Mouse (Mus musculus) left cerebral cortex, postnatal 14 days (tissue): ENCODE data around the gene Zcrb1. TPM values are rescaled to one million over a fixed set of nuclear protein-coding genes. Genes with fewer than 3 reads are reported as not detected.

ENCODE experiments used
- DNase-seq, 2 experiments: peaks; one replicate each; pipeline ENCODE4 v3.0.0; 2021 to 2022; ENCODE audit warnings: low spot score in 2 of 2, mixed read lengths in 1 of 2
- intact Hi-C: fragments of 180-260 bp; cut with DNase I; formaldehyde crosslinking; loops from one replicate; pipeline ENCODE4 v1.15.1; 2025
- long read RNA-seq, 2 experiments: library from polyadenylated mRNA; stranded (forward); transcript quantifications; one replicate each; pipeline ENCODE4 v2.0.0; 2021
- total RNA-seq, 2 experiments: library from RNA; stranded (reverse); gene quantifications; 2 replicates each; pipeline ENCODE4 v1.2.3; 2021

Gene Zcrb1
- total RNA-seq: 10 to 100 TPM; 75.2 to 83.9 TPM
- long read RNA-seq, experiment 1, transcript Zcrb1-201 (8 exons, 877 nt): major isoform, 78 of 98 reads
- long read RNA-seq, experiment 1, partial matches to known transcripts: 0 of 98 reads
- long read RNA-seq, experiment 1, other reads (novel, unspliced or antisense): 18 of 98 reads
- long read RNA-seq, experiment 2, transcript Zcrb1-201 (8 exons, 877 nt): major isoform, 43 of 65 reads
- long read RNA-seq, experiment 2, partial matches to known transcripts: 1 of 65 reads
- long read RNA-seq, experiment 2, other reads (novel, unspliced or antisense): 18 of 65 reads

- DNase-seq: peak; percentile 62 to 83
- intact Hi-C loops: loop anchor here (5.0 kb wide), 1 partner anchor 121 kb away; the partner anchor contains the start of gene Gxylt1
Measured at GRCm38 (mm10) chr15:93397826-93398698, at the start of gene Zcrb1, which contains the start of gene Pphln1. Zcrb1 (minus strand) TSS chr15:93398334. Pphln1 (plus strand) TSS chr15:93398350.

GRCm38 (mm10) chr15:93443676-93444075, 45.5 kb upstream of the Zcrb1 start:
- intact Hi-C loops: no loop called here
- no peak for DNase-seq

- no peak for DNase-seq
- intact Hi-C loops: no loop called here
Measured at GRCm38 (mm10) chr15:93442271-93442670, 44.1 kb upstream of the Zcrb1 start.

GRCm38 (mm10) chr15:93438663-93439062, 40.5 kb upstream of the Zcrb1 start:
- intact Hi-C loops: loop anchor here (5.0 to 10.0 kb wide), 2 partner anchors 136 to 171 kb away; no protein-coding TSS in a partner anchor
- DNase-seq: peak; percentile 76 to 79

GRCm38 (mm10) chr15:93435998-93436397, 37.9 kb upstream of the Zcrb1 start:
- intact Hi-C loops: loop anchor here (5.0 to 10.0 kb wide), 2 partner anchors 139 to 169 kb away; no protein-coding TSS in a partner anchor
- DNase-seq: no peak

- intact Hi-C loops: loop anchor here (10.0 kb wide), 1 partner anchor 141 kb away; no protein-coding TSS in a partner anchor
- no peak for DNase-seq
Measured at GRCm38 (mm10) chr15:93433811-93434210, 35.7 kb upstream of the Zcrb1 start.

GRCm38 (mm10) chr15:93422537-93422936, 24.4 kb upstream of the Zcrb1 start:
- intact Hi-C loops: no loop called here
- no peak for DNase-seq

- DNase-seq: no peak
- intact Hi-C loops: no loop called here
Measured at GRCm38 (mm10) chr15:93420596-93420995, 22.5 kb upstream of the Zcrb1 start.

GRCm38 (mm10) chr15:93416300-93416699, 18.2 kb upstream of the Zcrb1 start:
- intact Hi-C loops: no loop called here
- DNase-seq: no peak

- intact Hi-C loops: no loop called here
- DNase-seq: no peak
Measured at GRCm38 (mm10) chr15:93414456-93414855, 16.3 kb upstream of the Zcrb1 start.

- DNase-seq: no peak
- intact Hi-C loops: no loop called here
Measured at GRCm38 (mm10) chr15:93412445-93412844, 14.3 kb upstream of the Zcrb1 start.

GRCm38 (mm10) chr15:93406492-93406891, 8.4 kb upstream of the Zcrb1 start:
- no peak for DNase-seq
- intact Hi-C loops: no loop called here

GRCm38 (mm10) chr15:93405446-93405986, 7.4 kb upstream of the Zcrb1 start:
- intact Hi-C loops: no loop called here
- no peak for DNase-seq

- intact Hi-C loops: no loop called here
- DNase-seq: no peak
Measured at GRCm38 (mm10) chr15:93404849-93405248, 6.7 kb upstream of the Zcrb1 start.

GRCm38 (mm10) chr15:93402730-93403129, 4.6 kb upstream of the Zcrb1 start:
- intact Hi-C loops: no loop called here
- no peak for DNase-seq

- intact Hi-C loops: no loop called here
- no peak for DNase-seq
Measured at GRCm38 (mm10) chr15:93401446-93401845, 3.3 kb upstream of the Zcrb1 start.

GRCm38 (mm10) chr15:93398699-93399540, 786 bp upstream of the Zcrb1 start:
- no peak for DNase-seq
- intact Hi-C loops: loop anchor here (5.0 kb wide), 1 partner anchor 122 kb away; the partner anchor contains the start of gene Gxylt1

GRCm38 (mm10) chr15:93397269-93397668, 865 bp downstream of the Zcrb1 start:
- DNase-seq: peak; percentile 11 to 16
- intact Hi-C loops: loop anchor here (5.0 kb wide), 1 partner anchor 120 kb away; the partner anchor contains the start of gene Gxylt1

- no peak for DNase-seq
- intact Hi-C loops: no loop called here
Measured at GRCm38 (mm10) chr15:93381337-93381736, 16.8 kb downstream of the Zcrb1 start.
